Mouse (Mus musculus): ENCODE results near the gene Mapk8. TPM values are rescaled to one million over a fixed set of nuclear protein-coding genes. Genes with fewer than 3 reads are reported as not detected.

The Mapk8 gene
- total RNA-seq, 2 experiments from 2014 or later: 19.6 to 38.7 TPM

GRCm38 (mm10) chr14:33400019-33400418 is 46.9 kb downstream of the Mapk8 start:
- ATAC-seq (ENCODE audit: poor library complexity, severe bottlenecking): peak; percentile 89

DNA sequence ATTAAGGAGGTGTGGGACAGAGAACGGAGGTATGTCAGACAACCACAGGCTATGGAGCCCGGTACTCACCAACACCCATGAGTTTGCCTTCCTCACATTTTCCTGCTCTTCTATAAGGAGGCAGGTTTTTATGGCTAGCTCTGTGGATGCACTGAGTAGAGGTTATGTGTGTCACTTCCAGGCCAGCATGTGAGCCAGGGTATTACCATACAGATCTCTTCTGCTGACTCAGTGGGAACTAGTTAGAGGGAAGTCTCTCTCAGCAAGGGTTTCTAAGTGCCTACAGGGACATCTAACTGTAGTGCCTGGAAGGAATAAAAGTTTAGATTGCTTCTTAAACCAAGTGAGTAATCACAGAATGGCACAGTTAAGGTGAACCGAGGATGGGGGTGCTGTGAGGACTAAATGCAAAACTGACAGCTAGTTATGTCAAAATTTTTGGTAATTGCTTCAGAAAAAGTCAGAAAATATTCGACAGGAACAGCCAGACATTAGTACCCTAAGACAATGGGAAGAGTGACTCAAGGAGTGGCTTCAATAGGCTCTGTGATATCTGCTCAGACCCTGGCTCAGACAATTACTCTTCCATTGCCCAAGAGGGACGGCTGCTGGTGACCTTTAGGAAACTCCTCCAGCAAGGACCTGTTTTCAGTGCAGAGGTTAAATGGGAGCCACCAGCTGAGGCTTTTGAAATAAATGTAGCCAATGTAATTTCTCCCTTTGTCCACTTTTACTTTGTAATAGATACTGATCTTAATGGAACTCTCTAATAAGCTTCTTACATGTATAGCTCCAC is 48.7 kb downstream of the Mapk8 start:
- ATAC-seq (ENCODE audit: poor library complexity, severe bottlenecking): peak; percentile 52

DNA sequence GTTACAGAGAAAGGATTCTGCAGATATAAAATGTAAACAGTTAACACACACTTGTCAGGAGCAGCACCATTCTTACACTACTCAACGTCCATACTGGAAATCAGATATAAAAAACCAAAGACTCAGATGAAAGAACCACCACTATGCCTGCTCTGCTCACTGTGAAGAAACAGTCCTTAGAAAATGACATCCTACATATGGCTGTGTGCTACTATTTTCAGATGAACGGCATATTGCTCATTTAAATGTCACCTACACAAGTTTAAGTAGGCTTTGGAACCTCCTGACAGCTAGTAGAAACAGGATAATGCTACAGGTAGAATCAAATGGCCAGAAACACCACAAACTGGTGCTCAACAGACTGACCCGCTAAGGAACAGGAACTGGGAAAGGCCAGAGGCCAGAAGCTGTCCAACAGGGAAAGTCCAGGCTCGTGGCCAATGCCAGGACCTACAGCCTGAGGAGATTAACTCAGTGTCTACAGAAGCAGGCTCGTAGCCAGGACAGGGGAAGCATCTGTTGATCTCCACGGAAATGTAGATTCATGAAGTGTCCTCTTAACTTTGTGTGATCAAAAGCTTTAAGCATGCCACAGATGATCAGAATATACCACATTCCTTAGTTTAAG is 66.0 kb downstream of the Mapk8 start:
- no peak for ATAC-seq (ENCODE audit: poor library complexity, severe bottlenecking)

DNA sequence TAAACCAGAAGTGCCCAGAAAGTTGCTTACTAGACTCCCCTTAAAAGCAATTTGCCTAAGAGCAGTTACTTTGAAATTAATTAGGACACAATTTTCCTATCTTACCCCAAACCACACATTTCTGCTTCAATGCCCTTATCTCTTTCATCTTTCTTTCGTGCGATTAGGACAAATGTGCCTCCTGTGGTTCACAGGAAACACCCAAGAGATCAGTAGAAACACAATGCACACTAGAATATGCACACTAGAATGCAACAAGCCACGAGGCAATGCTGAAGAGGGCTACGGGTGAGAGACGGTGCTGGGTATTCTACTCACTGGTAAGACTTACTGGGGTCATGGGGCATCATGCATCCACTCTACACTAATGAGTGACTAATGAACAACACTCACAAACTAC is 68.2 kb downstream of the Mapk8 start:
- no peak for ATAC-seq (ENCODE audit: poor library complexity, severe bottlenecking)

DNA sequence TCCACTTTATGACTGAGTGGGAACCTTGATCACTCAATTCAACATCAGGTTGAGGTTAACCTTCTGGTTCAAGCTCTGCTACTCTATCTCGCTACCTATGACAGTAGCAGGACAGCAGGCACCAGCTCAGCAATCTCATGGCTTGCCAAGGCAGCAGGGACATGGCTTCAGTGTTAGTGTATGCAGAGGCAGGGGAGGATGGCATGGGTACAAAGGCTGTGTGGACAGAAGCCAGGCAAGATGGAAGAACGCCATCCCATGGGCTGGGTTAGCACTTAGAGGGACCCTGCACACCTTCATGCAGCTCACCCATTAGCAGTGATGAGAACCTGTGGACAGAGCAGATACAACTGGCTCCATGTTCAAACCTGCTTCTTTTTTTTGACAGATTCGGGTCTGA is 69.7 kb downstream of the Mapk8 start:
- ATAC-seq (ENCODE audit: poor library complexity, severe bottlenecking): no peak

- ATAC-seq (ENCODE audit: poor library complexity, severe bottlenecking): no peak
Measured at GRCm38 (mm10) chr14:33374089-33374488, 72.9 kb downstream of the Mapk8 start.

GRCm38 (mm10) chr14:33373271-33373670 is 73.7 kb downstream of the Mapk8 start:
- ATAC-seq (ENCODE audit: poor library complexity, severe bottlenecking): no peak

DNA sequence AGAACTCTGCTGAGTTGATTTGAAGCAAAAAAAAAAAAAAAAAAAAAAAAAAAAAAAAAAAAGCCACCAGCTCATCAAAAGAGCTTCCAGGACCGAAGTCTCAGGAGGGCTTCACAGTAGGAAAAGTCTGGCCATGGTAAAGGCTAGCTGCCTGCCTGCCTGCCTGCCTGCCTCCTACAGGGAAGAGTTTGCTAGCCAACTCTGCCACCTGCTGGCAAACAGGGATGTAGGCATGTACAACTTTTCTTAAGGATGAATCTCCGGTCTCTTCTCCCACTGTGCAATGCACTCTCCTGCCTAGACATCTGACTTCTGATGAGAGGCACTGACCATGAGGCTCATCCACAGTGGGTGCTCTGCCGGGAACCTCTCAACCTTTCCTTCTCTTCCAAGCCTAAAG is 75.7 kb downstream of the Mapk8 start:
- ATAC-seq (ENCODE audit: poor library complexity, severe bottlenecking): peak; percentile 68

DNA sequence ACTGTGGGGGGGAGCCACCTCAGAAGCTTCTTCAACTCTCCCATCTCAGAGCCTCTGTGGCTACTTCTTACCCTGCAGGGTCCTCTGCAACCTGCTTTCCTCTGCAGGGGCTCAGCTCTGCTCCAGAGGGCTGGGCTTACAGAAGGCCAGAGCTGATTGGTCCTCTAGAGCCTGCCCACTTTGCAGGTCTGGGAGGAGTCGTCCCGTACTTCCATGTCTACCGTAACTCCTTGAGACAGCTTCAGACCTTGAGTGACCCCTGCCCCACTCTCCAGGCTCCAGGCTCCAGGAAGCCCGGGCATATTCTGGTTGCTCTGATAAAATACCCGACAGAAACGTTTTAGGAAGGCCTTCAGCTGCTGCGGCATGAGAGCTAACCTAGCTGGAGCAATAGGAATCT is 76.9 kb downstream of the Mapk8 start:
- no peak for ATAC-seq (ENCODE audit: poor library complexity, severe bottlenecking)

DNA sequence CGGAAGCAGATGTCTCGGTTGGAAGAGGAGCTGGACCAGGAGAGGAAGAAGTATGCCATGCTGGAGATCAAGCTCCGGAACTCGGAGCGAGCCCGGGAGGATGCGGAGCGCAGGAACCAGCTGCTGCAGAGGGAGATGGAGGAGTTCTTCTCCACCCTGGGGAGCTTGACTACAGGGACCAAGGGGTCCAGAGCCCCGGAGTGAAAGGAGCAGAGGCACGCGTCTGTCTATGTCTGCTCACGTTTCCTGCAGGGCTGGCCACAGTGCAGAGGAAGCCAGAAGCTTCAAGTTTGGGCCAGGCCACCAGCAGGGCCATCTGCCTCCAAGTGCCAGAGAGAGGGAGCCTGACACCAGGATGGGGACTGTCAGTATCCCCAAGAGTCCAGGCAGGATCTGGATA is 77.6 kb downstream of the Mapk8 start:
- no peak for ATAC-seq (ENCODE audit: poor library complexity, severe bottlenecking)

DNA sequence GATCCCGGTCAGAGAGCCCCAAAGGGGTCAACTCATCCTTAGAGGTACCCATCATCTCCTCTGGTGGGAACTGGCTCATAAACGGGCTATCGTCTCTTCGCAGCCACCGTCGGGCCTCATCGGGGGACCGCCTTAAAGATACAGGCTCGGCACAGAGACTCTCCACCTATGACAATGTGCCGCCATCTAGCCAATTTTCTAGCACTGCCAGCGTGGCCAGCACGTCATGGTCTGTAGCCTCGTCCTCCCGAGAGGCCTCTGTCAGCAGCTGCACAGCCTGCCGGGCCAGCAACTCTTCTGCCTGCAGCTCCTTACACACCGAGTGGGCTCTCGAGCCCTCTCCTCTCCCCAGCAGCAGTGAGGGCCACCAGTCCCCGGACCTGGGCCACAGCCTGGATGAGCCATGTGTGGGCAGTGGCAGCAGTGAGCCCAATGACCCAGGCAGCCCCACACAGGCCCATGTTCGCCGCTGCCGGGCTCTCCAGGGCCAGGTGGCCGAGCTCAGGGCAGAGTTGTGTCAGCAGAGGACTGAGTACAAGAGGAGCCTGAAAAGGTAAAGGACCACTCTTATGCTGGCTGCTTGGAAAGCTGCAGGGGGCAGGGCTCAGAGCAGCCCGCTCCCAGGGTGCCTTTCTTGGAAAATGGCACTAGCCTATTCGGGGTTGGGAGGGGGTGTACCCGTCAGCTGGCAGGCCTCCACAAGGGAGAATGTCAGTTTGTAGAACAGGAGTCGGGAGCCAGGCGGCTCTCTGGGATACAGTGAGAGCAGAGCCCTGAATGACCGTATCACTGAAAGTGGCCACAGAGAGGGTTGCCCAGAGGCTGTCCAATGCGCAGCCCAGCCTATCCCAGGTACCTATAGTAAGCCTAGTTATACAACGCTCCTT is 79.8 kb downstream of the Mapk8 start:
- no peak for ATAC-seq (ENCODE audit: poor library complexity, severe bottlenecking)

GRCm38 (mm10) chr14:33364061-33364460 is 82.9 kb downstream of the Mapk8 start:
- ATAC-seq (ENCODE audit: poor library complexity, severe bottlenecking): no peak

DNA sequence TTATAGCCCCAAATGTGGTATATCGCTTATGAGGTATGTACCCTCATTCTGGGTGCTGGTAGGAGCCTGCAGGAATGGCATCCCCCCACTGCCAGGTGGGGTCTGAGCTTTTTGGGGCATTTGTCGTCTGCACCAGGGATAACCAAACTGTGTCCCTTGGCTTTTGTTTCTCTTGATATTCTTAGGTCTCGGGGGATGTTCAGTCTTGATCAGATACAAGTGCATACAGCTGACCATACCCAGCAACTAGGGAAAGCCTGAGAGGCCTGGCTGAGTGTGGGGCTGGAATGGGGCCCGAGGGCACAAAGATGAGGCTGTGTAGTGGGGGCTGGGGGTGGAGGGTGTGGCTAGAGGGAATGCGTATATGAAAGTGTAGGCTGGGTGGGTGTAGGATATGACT is 83.3 kb downstream of the Mapk8 start:
- no peak for ATAC-seq (ENCODE audit: poor library complexity, severe bottlenecking)

- no peak for ATAC-seq (ENCODE audit: poor library complexity, severe bottlenecking)
Measured at GRCm38 (mm10) chr14:33362807-33363206, 84.2 kb downstream of the Mapk8 start.

DNA sequence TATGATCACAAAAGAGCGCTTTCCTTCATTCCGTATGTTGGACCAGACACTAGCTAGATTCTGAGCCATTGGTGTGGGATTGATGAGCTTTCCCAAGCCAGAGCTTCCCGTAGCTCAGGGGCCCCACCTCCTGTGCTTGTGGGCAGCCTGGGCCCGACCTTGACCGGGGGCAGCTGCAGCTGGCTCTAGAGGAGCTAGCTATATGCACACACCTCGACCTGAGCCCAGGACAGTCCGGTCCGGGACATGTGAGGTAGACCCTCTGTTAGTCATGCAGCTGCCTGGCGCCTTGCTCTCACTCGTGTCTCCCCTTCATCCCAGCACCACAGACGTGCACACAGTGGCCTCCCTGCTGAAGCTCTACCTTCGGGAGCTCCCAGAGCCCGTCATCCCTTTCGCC is 84.8 kb downstream of the Mapk8 start:
- no peak for ATAC-seq (ENCODE audit: poor library complexity, severe bottlenecking)

DNA sequence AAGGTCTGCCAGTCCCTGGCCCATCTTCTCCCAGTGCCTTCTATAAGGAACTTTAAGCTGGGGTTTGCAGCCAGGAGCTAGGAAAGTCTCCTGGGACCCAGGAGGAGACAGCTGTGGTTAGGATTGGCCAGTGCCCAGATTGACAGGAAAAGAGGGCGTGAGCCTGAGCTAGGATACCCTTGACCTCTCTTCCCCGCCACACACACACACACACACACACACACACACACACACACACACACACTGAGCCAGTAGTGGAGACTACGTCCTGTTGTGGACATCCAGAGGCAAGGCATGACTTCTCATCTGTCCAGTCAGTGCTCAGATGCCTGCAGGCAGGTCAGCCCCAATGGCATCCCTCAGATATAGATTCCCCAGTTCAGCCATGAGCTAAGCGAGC is 85.4 kb downstream of the Mapk8 start:
- no peak for ATAC-seq (ENCODE audit: poor library complexity, severe bottlenecking)

DNA sequence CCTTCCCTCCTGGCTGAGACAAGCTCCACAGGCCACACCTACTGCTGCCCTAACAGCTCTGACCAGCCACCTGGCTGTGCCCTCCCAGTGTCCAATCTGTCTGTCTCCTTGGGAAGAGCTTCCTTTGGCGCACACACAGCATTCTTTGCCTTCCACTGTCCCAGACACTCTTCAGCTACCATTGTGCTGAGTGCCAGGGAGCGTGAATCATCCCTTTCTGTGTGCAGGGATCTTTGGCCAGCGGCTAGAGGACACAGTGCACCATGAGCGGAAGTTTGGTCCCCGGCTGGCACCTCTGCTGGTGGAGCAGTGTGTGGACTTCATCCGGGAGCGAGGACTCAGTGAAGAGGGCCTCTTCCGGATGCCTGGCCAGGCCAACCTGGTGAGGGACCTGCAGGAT is 88.1 kb downstream of the Mapk8 start:
- no peak for ATAC-seq (ENCODE audit: poor library complexity, severe bottlenecking)

DNA sequence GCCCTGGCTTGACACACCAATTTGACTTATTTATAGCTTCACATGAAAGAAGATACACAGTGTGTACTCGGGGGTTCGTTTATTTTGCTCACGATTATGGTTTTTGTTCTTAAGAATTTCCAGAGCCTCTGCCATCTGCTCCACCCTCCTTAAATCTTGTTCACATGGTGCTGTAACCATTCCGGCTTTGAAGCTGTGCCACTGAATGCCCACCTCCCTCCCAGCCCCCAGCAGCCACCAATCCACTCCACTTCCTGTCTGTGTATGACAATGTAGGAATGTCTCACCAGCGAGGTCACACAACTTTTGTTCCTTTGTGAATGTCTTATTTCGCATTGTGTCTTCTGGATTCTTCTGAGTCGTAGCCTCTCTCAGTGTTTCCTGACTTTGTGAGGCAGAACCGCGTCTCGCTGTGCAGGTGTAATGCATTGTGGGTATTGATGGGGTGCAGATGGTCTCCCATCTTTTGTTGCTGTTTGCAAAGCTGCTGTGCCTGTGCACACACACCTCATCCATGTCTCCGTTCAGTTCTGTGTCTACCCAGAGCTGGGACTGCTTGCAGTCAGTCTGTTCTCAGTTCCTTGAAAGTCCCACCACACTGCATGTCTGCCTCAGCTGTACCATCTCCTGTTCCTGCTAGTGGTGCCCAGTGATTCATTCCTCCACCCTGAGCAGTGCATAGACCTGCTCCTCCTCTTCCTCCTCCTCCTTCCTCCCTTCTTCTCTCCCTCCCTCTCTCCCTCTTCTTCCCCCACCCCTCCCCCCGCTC is 89.2 kb downstream of the Mapk8 start:
- no peak for ATAC-seq (ENCODE audit: poor library complexity, severe bottlenecking)

GRCm38 (mm10) chr14:33355276-33355675 is 91.7 kb downstream of the Mapk8 start:
- no peak for ATAC-seq (ENCODE audit: poor library complexity, severe bottlenecking)

DNA sequence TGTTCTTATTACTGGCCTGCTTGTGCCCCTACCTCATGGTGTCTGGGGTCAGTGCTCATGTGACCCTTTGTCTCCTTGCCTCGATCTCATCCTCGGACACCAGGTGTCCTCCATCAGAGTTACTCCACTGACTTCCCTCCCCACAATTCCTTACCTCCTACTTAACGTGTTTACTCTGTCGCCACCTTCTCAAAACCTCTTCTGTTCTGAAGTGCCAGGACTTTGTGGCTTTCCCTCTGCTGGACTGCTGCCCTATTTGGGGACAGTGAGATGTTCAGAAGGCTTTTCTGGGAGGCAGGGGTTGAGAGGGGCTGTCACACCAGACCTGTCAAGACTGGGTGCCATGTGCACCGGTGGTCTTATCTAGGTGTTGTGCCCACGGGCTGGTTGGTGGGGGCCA is 94.1 kb downstream of the Mapk8 start:
- ATAC-seq (ENCODE audit: poor library complexity, severe bottlenecking): no peak

Measured in megakaryocyte, adult 5-6 weeks (primary cell).